In genomic region chr16:76905205-76905996, GRCm38 (mm10) we compare ENCODE assay signal across 19 mouse cellular contexts.
DNase-seq lines count a peak whose midpoint lies in the region; ATAC-seq lines count a peak whose summit lies in the region.
"Had no signal": no experiment of that assay in that cellular context is flagged by ENCODE, and none has a peak within 500 bp of the region (broad histone marks: within the 10 kb centered on the region; RNA-seq: fewer than 3 reads in every experiment).

No protein-coding gene starts in this region.

- no peak overlapping the region for H3K4me3 ChIP-seq in embryonic facial prominence, embryonic 12.5 days
- H3K4me3 ChIP-seq in liver, embryonic 11.5 days (ENCODE audit: low read depth, low read length), result no peak overlapping the region
- H3K4me3 ChIP-seq: forebrain, embryonic 12.5 days; hindbrain, embryonic 15.5 days; limb, embryonic 15.5 days; megakaryocyte, embryonic 14.5 days; midbrain, embryonic 15.5 days had no signal

- H3K4me2 ChIP-seq in embryonic facial prominence, embryonic 12.5 days (replicated peaks), result no peak overlapping the region
- no peak overlapping the region for H3K4me2 ChIP-seq in liver, embryonic 11.5 days
- H3K4me2 ChIP-seq: forebrain, embryonic 12.5 days; hindbrain, embryonic 15.5 days; limb, embryonic 15.5 days; midbrain, embryonic 15.5 days had no signal

- H3K9ac ChIP-seq in embryonic facial prominence, embryonic 12.5 days, result no peak overlapping the region
- no peak overlapping the region for H3K9ac ChIP-seq in liver, embryonic 11.5 days (ENCODE audit: low read depth, low read length)
- H3K9ac ChIP-seq: forebrain, embryonic 12.5 days; hindbrain, embryonic 15.5 days; limb, embryonic 15.5 days; liver, postnatal 0 days; midbrain, embryonic 15.5 days had no signal

- 66% methylated on average over 11 of the region's 11 CpGs for WGBS in embryonic facial prominence, embryonic 12.5 days
- 83% methylated on average over 11 of the region's 11 CpGs for WGBS in liver, embryonic 11.5 days

- H3K27me3 ChIP-seq in embryonic facial prominence, embryonic 12.5 days, result no peaks in the 10 kb centered on the region
- H3K27me3 ChIP-seq in liver, embryonic 11.5 days (replicated peaks; ENCODE audit: control insufficient read depth, insufficient read depth, low read length), result no peaks in the 10 kb centered on the region
- H3K27me3 ChIP-seq: CH12.LX; forebrain, embryonic 12.5 days; hindbrain, embryonic 15.5 days; limb, embryonic 15.5 days; megakaryocyte, embryonic 14.5 days; midbrain, embryonic 15.5 days had no signal

- no peaks in the 10 kb centered on the region for H3K4me1 ChIP-seq in embryonic facial prominence, embryonic 12.5 days
- no peaks in the 10 kb centered on the region for H3K4me1 ChIP-seq in liver, embryonic 11.5 days (replicated peaks; ENCODE audit: control insufficient read depth, insufficient read depth, low read length)
- H3K4me1 ChIP-seq: forebrain, embryonic 12.5 days; hindbrain, embryonic 15.5 days; limb, embryonic 15.5 days; megakaryocyte, embryonic 14.5 days; midbrain, embryonic 15.5 days had no signal

- intact Hi-C loops in heart, postnatal 10 days (cut with DNase I), result no loop called here

- peak; percentile 74; the same call in 1 of the 2 replicates for ATAC-seq in embryonic facial prominence, embryonic 12.5 days (ENCODE audit: insufficient number of reproducible peaks, insufficient read depth, low FRiP score, low TSS enrichment)
- no peak for ATAC-seq in liver, embryonic 11.5 days (replicated peaks; ENCODE audit: low FRiP score)
- ATAC-seq: intestine, postnatal 0 days; liver, postnatal 0 days; midbrain, embryonic 15.5 days had no signal

- H3K36me3 ChIP-seq in embryonic facial prominence, embryonic 12.5 days, result no peaks in the 10 kb centered on the region
- H3K36me3 ChIP-seq in liver, embryonic 11.5 days (ENCODE audit: control insufficient read depth, insufficient read depth, low read length), result no peaks in the 10 kb centered on the region
- H3K36me3 ChIP-seq: forebrain, embryonic 12.5 days; hindbrain, embryonic 15.5 days; limb, embryonic 15.5 days; midbrain, embryonic 15.5 days had no signal

- no peaks in the 10 kb centered on the region for H3K9me3 ChIP-seq in embryonic facial prominence, embryonic 12.5 days
- H3K9me3 ChIP-seq in liver, embryonic 11.5 days (ENCODE audit: control insufficient read depth, low read length), result no peaks in the 10 kb centered on the region
- H3K9me3 ChIP-seq: forebrain, embryonic 12.5 days; hindbrain, embryonic 15.5 days; limb, embryonic 15.5 days; megakaryocyte, embryonic 14.5 days; midbrain, embryonic 15.5 days had no signal

- peak; percentile 92 for DNase-seq in heart, adult 11 months
- no peak for DNase-seq in heart, postnatal 4 days
- DNase-seq in kidney, adult 9 months, result peak; percentile 38
- DNase-seq in kidney, adult 18-20 months, result no peak
- DNase-seq in heart, postnatal 10 days, result peak; percentile 18 to 39
- no peak for DNase-seq in right cerebral cortex, postnatal 10 days (ENCODE audit: low spot score in 2 of 2)
- DNase-seq in liver, embryonic 11.5 days (ENCODE audit: low spot score), result no peak
- DNase-seq: adrenal gland, adult 2 months; cerebellum, postnatal 10 days; gastrocnemius, postnatal 14 days; liver, postnatal 0 days had no signal

- no peak overlapping the region for H3K27ac ChIP-seq in embryonic facial prominence, embryonic 12.5 days
- no peak overlapping the region for H3K27ac ChIP-seq in liver, embryonic 11.5 days (ENCODE audit: low read depth, low read length)
- H3K27ac ChIP-seq: forebrain, embryonic 12.5 days; hindbrain, embryonic 15.5 days; limb, embryonic 15.5 days; midbrain, embryonic 15.5 days had no signal

Comparison
In these comparisons a context has a peak if more than half of its experiments do, and no peak if none do; other contexts are left out.
1. DNase-seq: peak in heart, adult 11 months (single experiment), kidney, adult 9 months (single experiment) and heart, postnatal 10 days (2 of 2); none in heart, postnatal 4 days (single experiment), kidney, adult 18-20 months (single experiment), right cerebral cortex, postnatal 10 days (0 of 2) and liver, embryonic 11.5 days (single experiment).